Mouse (Mus musculus) liver (tissue): ENCODE measurements around the gene Nrxn3.

Experiments used
- DNase-seq: peaks from one replicate; pipeline ENCODE4 v3.0.0-alpha.2; 2020; ENCODE audit warnings: mixed read lengths

Nrxn3 gene

DNA sequence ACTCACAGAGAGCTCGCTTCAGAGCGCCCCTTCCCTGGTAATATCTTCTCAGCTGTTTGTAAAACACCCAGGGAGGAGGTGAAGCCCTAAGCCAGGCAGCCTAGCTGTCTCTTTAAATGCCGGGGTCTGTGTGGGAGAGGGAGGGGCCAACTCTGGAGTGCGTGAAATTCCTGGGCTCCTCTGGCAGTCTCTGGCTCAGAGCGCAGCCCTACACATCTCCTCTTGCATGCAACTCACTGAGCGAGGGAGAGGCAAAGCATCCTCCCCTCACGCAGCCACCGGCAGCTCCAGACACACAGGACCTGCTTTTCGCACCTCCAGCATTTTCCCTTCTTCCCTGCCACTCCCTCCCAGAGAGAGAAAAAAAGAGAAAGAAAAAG lies at the start of gene Nrxn3:
TSS of gene Nrxn3 (plus strand) at position 186 of the 380 bp plus-strand sequence.
- DNase-seq, result peak; percentile 19

DNA sequence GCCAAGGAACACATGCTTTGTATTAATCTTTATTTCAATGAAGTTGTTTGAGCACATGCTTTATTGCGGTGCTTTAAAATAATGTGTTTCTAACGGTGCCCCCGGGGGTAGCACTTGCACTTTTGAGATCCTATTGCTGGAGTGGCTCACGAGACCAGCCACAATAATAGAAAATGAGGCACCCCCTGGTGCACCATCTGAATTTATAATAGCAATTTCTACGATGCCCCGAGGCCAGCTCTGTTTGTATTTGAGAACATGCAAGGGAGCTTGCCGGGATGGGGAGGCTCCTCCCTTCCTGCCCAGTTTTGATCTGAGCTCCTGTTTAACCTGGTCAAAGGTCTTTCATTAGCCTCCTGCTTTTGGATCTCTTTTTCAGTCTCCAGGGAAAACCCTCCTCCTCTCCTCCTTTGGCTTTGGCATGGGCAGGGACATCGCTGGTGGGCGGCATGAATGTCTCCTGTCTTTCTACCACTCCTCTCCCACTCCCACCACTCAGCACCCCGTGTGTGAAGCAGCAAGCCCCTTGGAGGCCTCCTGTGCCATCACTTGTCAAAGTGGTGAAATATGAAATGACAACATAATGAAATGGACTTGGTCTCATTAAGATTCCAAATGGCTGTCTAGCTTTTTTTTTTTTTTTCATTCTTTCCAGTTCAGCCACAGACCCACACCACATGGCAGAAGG lies 18.4 kb upstream of the Nrxn3 start:
- no peak for DNase-seq

DNA sequence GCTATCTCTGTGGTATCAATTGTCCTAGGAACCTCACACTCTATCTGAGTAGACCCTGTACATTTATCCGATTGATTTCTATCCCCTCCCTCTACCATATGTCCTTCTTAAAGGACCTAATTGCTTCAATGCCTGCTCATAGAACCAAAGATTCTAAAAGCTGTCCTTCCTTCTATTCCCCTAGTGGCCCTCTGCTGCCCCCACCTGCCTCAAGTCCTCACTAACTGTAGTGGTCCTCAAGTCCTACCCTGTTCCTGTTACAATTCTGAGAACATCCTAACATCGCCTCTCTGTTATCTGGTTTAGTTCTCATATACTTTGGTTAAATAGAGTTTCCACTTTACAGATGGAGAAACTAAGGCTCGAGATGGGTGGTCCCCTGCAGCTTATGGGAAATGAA lies 16.7 kb upstream of the Nrxn3 start:
- no peak for DNase-seq

DNA sequence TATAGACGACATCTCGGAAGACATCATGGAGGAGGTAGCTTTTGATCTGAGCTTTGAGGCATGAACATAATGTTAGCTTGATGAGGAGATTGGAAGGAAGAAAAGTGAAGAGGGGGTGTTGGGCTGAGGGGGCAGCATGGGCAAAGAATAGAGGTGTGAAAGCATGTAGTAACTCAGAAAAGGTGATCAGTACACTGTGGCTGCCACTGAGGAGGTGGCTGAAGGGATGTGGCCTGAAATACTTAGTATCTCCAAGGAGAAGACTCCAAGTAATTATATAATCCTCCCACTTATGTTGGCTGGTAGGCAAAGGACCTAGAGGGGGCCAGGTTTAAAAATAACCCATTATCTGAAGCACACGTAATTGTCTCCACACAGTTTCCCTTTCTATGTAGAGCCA lies 14.9 kb upstream of the Nrxn3 start:
- DNase-seq, result no peak

DNA sequence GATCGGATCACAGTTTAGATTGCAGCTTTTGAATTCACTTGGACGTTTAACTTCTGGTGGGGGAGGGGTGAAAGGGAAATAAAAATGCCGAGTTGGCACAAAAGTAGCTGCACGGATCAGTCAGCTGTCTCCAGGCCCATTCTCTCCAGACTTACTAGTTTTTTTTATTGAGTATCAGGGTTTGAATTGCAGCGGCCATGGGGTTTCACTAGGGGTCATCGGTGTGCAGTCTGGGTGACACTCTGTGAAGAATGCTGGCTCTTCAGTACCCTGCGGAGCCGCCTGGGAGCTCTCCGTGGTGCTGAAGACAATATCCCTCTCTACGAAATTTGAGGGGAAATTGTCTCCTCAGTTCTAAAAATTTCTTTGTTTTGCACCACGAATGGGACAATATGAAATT lies 13.5 kb upstream of the Nrxn3 start:
- DNase-seq, result peak; percentile 68

DNA sequence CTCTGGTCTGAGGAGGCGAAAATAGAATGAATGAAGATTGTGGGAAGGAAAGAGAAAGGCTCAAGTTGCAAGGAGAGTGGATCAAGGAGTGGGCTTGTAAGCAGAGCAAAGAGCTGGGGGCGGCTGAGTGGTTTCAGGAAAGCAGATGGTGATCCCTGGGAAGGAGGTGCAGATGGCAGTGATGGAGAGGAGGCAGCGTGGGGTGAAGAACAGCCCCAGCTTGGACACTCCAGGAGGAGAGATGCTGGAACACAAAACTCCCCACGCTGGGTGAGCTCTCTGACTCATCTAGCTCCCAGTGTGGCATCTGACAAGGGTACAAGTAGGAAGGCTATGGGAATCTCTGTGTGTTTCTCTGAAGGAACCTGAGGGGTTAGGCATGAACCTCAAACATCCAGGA lies 9.2 kb upstream of the Nrxn3 start:
- DNase-seq, result no peak

DNA sequence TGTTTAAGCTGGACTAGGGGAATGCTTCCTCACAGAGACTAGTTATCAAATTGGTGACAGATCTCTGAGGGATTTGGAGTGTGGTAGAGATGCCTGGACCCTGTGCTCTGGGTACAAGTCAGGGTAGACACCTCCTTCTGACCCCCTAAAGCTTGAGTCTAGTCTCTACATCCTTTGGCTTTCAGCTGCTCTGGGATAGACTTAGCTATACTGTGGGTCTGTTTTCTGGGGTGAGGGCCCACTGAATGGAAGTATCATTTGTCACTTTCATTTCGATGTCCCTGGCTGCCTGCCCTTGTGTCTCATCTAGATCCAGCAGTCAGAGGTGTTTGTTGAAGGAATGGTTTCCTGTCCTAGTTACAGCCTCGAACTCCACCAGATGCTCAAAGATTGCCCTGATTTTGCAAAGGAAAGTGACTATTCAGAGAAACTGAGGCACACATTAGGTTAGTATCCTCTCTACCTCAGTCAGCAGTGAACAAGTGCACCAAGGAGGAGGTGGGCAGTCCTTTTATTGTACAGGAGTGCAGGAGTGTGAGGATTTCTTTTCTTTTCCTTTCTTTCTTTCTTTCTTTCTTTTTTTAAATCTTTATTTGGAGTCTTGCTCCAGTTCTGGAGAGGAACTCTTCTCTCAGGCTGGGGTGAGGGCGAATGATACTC lies 515 bp upstream of the Nrxn3 start:
- DNase-seq, result no peak

DNA sequence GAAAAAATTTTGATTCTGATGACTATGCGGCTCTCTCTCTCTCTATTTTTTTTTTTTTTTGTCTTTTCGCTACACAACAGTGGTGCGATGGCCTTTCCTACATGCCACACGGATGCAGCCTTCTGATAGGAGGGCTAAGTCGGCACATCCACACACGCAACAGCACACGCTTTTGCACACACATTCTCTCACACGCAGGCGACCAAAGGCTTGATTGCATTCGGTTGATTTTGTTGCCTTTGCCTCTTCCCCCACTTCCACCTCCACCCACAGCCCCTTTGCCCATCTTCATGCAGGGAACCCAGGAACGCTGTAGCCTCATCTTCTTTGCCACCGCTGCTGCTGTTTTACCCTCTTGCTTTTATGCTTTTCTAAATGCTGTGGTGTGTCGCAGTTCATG lies 3.6 kb downstream of the Nrxn3 start:
- DNase-seq, result no peak

DNA sequence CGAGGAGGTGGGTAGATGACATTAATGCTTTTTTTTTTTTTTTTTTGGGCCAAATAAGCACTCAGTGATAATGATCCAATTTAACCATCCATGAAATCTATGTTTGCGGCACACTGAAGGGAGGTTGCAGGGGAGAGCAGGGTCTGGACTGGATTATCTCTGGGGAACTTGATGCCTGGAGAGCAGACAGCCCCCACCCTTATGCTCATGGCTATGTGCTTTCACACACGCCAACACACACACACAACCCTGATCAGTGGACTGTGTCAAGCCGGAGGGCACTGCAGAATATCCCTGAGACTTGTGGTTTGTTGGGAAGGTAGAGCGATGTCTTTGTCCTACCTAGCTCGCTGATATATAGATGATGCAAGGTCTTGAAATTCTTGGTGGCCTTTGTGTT lies 4.1 kb downstream of the Nrxn3 start:
- no peak for DNase-seq

DNA sequence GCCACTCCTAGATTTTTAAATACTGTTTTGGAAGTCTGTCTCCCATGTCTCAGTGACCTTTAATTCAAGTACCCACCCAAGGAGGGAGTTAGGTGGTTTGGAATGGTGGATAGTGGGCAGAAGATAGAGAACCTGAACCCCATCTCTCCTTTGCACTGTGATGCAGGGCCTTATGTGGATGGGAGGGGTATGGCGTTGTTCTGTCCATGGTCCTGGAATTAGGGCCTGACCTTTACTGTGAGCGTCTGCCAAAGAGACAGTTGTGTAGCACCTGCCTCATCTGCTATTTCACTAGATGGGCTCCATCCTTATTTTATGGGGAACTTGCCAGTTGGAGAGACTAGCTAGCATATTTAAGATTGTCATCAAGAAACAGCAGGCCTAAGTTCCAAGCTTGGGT lies 8.0 kb downstream of the Nrxn3 start:
- DNase-seq, result no peak

DNA sequence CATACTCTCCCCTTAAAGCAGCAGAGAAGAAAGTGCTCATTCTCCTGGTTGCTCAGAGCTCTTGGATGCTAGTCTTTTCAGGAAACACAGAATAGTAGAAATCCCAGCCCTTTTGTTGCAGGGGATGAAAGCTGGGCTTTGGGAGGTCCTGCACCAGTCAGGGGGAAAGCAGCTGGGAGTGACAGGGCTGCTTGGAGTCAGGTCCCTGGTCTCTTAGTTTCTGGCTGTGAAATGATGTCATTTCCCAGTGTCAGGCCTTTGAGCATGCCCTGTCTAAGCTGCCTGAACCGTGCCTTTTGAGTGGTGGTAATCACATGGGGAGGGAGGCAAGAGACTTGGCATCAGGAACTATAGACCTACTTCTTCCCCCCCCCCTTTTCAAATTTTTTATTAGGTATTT lies 12.4 kb downstream of the Nrxn3 start:
- no peak for DNase-seq

DNA sequence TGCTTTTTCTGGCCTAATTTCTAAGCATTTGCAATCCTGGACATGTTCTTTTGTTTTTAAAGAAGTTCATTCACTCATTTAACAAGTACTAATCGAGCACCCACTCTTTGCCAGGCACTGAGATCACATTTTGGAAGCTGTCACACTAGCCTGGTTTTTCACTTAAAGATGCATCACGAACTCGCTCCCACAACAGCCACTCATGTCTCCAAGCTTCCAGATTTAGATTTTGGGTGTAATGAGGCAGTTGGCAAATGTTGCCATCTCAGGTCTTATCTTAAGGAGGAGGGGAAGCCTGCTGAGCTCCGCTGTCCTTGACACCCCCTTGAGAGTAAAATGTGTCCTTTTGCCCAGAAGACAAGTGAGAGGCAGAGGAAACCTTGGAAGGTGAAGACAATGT lies 14.4 kb downstream of the Nrxn3 start:
- DNase-seq, result no peak

DNA sequence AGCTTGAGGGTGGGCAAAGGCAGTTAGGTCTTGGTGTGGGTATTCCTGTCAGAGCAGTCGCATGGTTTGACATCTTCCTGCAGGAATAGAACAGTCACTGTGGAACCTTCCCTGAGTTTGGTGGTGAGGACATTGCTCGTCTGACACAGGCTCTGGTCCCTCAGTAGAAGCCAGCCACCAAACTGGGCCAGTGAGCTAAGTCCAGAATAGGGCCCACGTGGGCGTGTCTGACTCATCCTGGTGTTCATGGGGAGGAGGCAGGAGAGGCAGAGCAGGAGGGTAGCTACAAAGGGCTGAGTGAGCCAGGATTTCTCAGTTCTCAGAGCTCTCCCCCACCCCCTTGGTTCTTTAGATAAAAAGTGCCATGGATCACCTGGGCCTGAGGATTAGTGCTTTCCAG lies 15.9 kb downstream of the Nrxn3 start:
- DNase-seq, result no peak

DNA sequence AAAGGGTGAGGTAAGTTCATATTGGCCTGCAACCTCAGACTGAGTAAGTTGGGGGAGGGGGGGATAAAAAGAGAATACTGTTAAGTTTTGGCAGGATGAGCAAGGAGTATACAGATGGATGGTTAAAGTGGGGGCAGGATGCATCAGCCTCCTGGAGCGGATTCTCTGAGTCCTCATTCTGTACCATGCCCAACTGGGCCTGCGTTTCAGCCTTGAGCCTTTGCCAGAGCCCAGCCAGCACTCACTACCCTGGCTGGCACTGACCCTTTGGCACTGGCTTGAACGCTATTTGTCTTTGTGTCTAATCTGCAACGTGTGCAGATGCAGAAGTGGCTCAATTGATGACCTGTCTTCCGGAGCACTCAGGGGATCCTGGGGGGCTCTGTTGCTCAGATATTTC lies 24.1 kb downstream of the Nrxn3 start:
- DNase-seq, result no peak

DNA sequence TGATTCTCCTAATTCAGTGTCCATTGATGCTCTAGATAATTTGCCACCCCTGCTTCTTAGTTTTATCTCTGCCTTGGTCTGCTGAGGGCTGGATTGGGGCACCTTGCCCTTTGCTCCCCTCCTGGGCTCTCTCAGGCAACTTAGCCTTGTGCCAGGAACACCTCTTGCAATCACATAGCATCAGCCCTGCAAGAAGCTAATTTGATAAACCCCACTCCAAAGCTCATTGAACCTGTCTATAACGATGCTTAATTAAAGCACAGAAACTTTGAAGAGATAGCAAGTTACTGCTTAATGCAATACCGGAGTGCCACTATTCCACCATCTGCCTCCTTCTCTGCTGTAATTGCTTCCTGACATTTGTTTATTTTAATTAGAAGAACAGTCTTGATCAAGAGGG lies 42.1 kb downstream of the Nrxn3 start:
- no peak for DNase-seq

DNA sequence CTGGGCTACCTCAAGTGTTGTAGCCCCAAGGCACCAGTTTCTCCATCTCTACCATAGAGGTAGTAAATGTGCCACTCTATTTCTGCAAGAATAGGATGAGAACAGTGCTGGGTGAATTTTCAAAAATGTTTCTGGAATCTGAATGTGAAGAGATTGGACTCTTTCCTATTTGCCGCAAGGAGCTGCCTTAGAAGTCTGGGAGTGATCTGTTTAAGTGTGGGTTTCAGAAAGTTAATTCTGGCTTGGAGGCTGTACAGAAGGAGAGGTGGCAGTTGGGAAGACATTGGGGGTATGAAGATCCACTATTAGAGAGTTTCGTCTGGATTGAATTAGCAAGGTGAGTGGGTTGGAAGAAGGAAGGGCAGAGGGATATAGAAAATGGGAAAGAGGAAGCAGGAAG lies 52.0 kb downstream of the Nrxn3 start:
- no peak for DNase-seq

DNA sequence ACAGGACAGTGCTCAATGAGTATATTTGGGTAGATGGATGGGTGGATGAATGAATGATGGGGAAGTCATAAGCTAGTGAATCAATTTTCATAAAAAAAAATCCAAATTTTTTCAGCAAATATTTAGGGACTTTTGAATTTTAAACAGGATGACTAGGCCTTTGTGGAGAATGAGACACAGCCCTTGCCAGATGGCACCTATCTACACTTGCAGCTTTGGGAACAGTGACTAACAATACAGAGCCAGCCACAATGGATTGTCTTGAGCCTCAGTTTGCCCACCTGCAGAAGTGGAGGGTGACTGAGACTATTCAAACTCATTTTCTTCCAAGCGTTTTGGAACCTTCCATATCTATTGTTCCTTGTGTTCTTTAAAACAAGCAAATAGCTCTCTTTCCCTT lies 55.4 kb downstream of the Nrxn3 start:
- no peak for DNase-seq

DNA sequence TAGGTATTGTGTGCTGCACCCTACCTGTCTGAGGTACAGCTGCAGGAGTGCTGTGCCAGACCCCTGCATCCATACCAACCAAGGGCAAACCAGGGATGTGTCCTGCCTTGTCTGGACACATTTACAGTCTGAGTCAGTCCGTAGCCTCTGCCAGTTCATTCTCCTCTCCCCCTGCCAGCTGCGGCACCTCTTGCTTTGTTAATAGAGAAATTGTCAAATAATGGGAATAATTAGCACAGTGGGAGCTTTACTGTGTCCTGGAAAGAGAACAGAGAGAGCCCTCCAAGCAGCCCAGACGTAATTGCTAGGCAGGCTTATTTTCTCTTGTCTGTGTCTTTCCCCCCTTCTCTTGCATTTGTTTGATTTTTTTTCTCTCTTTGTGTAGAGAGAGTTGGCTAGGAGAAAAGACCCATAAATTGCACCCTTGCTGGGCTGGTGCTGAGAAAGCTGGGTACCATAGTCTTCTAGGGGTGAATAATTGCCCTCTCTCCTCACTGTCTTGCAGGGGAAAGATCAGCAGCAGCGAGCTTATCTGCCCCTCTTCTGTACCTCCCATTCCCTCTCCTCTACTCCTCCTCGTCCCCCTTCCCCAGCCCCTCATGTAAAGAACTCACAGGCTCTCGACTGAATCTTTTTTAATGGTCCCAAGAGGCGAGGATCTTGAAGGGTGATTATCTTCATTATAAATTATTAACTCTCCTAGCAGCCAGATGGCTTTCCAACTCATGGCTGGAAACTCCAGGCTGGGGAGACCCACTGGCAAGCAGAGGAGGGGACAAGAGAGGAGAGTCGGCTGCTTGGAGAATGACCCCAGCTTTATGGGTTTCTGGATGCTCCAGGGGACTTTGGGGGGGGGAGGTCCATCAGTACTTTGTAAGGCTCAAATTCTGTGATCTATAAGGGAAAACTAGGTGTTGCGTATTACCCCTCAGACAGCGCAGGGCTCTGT lies 61.8 kb downstream of the Nrxn3 start:
- DNase-seq, result no peak

DNA sequence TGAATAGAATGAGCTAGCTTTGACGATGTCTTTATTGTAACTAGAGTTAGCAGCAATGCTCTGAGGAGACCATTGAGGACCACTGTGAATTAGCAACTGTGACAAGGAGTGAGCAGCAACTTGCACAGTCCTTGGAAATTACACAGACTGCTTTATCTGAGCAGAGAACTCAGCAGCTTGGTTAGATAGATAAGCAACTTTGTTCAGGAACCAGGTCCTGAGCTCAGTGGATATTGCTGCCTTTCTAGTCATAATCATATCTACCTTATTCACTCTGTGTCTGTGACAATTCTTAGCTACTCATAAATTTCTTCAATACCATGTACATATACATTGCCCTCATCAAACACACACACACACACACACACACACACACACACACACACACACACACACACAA lies 70.6 kb downstream of the Nrxn3 start:
- DNase-seq, result no peak

DNA sequence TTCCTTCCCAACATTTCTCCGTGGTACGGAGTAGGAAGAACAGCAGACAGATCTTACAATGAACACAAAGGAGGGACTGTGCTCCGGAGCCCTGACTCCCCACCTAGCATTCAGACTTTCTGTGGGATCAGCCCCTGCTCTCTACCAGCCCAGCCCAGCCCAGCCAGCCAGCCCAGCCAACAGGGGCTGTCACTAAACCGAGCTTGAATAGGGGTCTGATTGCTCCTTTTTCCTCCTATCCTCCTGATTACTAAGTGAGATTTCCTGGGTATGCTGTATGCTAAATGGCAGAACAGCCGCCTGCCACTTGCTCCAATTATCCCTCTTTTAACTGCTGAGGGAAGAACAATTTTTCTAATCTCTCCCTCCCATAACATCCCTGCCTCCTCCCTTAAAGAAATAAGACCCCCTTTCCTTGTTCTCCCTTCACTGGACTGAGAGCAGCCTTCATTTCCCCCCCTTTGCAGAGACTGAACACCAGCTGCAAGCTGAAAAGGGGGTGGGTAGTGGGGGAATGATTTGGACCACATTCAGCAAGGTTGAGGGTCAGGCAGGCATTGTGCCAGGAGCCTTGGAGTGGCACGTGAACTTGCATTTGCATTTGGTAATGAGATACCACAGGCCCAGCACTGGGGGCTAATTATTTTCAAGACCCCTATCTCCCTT lies 78.4 kb downstream of the Nrxn3 start:
- no peak for DNase-seq

DNA sequence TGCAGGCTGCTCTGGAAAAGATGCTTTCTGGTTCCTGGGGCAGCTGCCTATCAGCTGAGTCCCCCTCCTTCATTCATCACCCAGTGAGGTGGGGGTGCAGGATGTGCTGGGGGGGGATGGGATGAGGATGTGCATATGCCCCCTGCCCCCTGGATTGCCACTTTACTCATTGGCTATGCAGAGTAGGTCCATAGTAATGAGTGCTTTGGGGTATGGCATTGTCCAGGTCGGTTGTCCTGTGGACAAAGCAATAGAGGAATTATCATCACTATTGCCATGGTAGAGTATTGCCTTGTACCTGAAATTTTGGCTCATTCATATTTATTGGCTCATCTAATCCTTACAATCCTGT lies 79.0 kb downstream of the Nrxn3 start:
- DNase-seq, result no peak

DNA sequence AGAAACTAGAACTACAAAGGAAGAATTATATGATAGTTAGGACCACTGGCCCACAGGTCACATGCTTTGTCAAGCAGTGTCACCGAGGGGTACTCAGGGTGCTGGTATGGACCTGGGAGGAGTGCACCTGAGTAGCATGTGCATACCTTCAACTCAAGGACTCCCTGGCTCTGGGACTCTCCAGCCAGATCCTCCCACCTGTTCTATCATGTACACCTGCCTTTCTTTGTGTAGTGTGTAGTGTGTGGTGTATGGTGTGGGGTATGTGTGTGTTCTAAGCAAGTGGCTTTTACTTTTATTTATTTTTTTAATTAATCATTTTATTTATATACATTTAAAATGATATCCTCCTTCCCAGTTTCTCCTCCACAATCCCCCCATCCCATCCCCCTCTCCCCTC lies 86.3 kb downstream of the Nrxn3 start:
- DNase-seq, result no peak

DNA sequence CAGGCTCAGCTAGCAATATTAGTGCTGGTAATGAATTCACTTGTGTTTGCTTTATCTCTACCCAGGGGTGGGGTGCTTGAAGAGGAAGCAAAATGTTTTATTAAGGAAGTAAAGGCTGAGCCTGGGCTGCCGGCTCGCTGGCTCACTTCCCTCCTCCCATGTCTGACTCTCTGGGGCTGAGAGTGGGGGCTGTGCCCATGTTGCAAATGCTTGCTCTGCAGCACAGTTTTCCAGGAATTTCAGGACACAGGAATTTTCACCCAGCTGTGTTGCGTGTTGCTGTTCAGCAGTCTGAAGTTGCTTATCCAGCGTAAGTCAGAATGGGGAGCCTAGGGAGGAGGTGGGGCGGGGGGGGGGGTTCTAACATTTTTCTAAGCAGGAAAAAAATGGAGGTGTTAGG lies 89.5 kb downstream of the Nrxn3 start:
- peak; percentile 24 for DNase-seq

DNA sequence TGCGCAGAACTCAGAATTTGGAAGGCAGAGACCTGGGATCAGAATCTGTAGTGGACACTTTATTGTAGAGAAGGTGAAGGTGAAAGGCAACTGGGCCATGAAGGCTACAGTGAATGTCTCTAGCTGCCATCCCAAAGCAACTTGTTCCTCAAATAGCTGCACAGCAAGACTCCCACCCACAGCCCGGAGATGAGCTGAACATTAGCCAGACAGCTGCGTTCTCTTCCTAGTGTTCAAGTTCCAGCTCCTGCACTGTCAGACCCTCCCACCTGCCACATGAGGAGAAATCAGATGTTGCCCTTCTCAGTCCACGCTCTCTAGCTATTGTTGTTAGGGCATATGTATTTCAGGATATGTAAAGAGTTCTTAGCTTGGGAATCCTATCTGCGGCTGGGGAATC lies 94.2 kb downstream of the Nrxn3 start:
- DNase-seq, result no peak
